Mouse (Mus musculus) lung, postnatal 0 days (tissue): ENCODE measurements around the gene Wwp2. TPM values are rescaled to one million over a fixed set of nuclear protein-coding genes. Genes with fewer than 3 reads are reported as not detected.

Experiments used
- ATAC-seq: fragments of 200-750 bp; cut with Nextera tagmentation; 2 replicates; pipeline ENCODE4 v1.8.0; 2017; ENCODE audit warnings: moderate library complexity
- DNase-seq: peaks from one replicate; pipeline ENCODE4 v3.0.0-alpha.2; 2016; ENCODE audit warnings: low spot score
- H3K27ac ChIP-seq: fragments of 300-500 bp; sonication (generic); 2 replicates; pipeline ENCODE4 v1.5.1; 2014; ENCODE audit warnings: antibody characterized with exemption, mild to moderate bottlenecking, low read length, mixed read lengths
- H3K27me3 ChIP-seq: fragments of 300-500 bp; sonication (generic); replicated peaks from 2 replicates; pipeline ENCODE4 v1.6.1; 2014; ENCODE audit warnings: low read length, mixed read lengths; ENCODE audit not compliant: insufficient read depth
- H3K36me3 ChIP-seq: fragments of 300-500 bp; sonication (generic); 2 replicates; pipeline ENCODE4 v1.6.1; 2014; ENCODE audit warnings: low read length, mixed read lengths; ENCODE audit not compliant: insufficient read depth
- H3K4me1 ChIP-seq: fragments of 300-500 bp; sonication (generic); 2 replicates; pipeline ENCODE4 v1.6.1; 2014; ENCODE audit warnings: antibody characterized with exemption, low read depth, low read length, mixed read lengths; ENCODE audit not compliant: insufficient read depth
- H3K4me2 ChIP-seq: fragments of 300-500 bp; sonication (generic); replicated peaks from 2 replicates; pipeline ENCODE4 v1.6.1; 2014; ENCODE audit warnings: low read depth, mild to moderate bottlenecking, low read length, moderate library complexity, mixed read lengths
- H3K4me3 ChIP-seq: fragments of 300-500 bp; sonication (generic); 2 replicates; pipeline ENCODE4 v1.5.1; 2014; ENCODE audit warnings: low read depth, low read length
- H3K9ac ChIP-seq: fragments of 300-500 bp; sonication (generic); replicated peaks from 2 replicates; pipeline ENCODE4 v1.6.1; 2014; ENCODE audit warnings: low read depth, mild to moderate bottlenecking
- H3K9me3 ChIP-seq: fragments of 300-500 bp; sonication (generic); 2 replicates; pipeline ENCODE4 v1.6.1; 2016; ENCODE audit warnings: low read length, mixed read lengths
- CTCF ChIP-seq: IDR thresholded peaks from 2 replicates; pipeline ENCODE4 v1.5.1; 2016; ENCODE audit warnings: antibody characterized with exemption, mild to moderate bottlenecking
- EP300 ChIP-seq: IDR thresholded peaks from 2 replicates; pipeline ENCODE4 v1.6.1; 2016; ENCODE audit warnings: antibody characterized with exemption, mild to moderate bottlenecking, control low read depth
- WGBS: fragments of 180-500 bp; shearing (Covaris S2); extraction: QIAGEN DNeasy Blood & Tissue Kit; methylation state at CpG from one replicate; pipeline ENCODE4 v1.1.7; 2014; 5-methylcytosine and 5-hydroxymethylcytosine counted together
- polyA plus RNA-seq: library from polyadenylated mRNA; unstranded; fragments of >200 nt; fragmentation: Nextera tagmentation; extraction: Ambion mirVana; gene quantifications from 2 replicates; pipeline ENCODE4 v1.2.1, GENCODE M21; 2015

Gene Wwp2
- polyA plus RNA-seq, 1 experiment from 2014 or later: 27.3 TPM

- H3K27me3 ChIP-seq: no peaks in the 10 kb centered on the region
- no peaks in the 10 kb centered on the region for H3K9me3 ChIP-seq
- TF ChIP-seq CTCF (no peak), EP300 (no peak)
- H3K36me3 ChIP-seq: peaks cover 11% of the 10 kb centered on the region
- no peak for DNase-seq
- H3K9ac ChIP-seq: no peak overlapping the region
- no peak for ATAC-seq
- H3K27ac ChIP-seq: no peak overlapping the region
- 42% methylated on average over 12 of the region's 12 CpGs for WGBS
- H3K4me3 ChIP-seq: no peak overlapping the region
- H3K4me1 ChIP-seq: no peaks in the 10 kb centered on the region
- H3K4me2 ChIP-seq: no peak overlapping the region
Measured at GRCm38 (mm10) chr8:107556511-107556936, 120.4 kb downstream of the Wwp2 start.

DNA sequence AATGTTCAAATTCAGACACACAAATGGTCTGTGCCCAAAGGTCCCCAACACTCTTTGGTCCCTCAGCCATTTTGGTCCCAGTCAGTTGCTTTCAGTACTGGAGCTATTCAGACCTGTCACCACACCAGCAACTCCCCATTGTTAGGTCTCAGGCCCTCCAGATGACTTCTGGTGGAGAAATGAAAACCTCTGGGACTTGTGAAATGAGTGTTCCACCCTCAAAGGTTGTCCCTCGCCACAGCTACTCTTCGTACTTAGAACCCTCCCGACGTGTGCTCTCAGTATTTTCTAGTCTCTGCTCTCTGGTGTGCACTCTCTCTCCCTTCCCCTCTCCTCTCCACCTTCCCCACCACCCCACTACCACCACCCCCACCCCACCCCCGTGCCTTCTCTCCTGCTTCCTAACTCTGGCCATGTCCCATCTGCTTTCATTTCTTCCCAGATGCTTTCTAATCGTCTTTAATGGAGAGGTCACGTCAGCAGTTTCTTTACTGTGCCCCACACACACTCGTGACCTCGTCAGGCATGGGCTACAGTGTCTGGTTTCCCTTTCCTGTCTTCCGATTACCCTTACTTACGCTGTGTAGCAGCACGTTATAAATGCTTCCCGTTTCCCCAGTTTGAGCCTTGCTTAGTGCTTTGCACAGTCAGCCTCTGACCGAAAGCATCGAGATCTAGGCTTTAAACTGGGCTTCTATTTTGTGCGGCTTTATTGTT lies 124.8 kb downstream of the Wwp2 start:
- H3K9me3 ChIP-seq: no peaks in the 10 kb centered on the region
- H3K36me3 ChIP-seq: peaks cover 3% of the 10 kb centered on the region; the same call in 1 of the 2 replicates
- H3K9ac ChIP-seq: no peak overlapping the region
- no peaks in the 10 kb centered on the region for H3K27me3 ChIP-seq
- peak overlapping the region; percentile 18 for H3K4me2 ChIP-seq
- 0 out of 2 replicates have a peak overlapping the region, but pooled peaks have one; percentile 14 for H3K4me3 ChIP-seq
- no peak overlapping the region for H3K27ac ChIP-seq
- ATAC-seq (peak; percentile 61; the same call in 1 of the 2 replicates), DNase-seq (peak; percentile 33)
- WGBS: 35% methylated on average over 16 of the region's 16 CpGs
- TF ChIP-seq CTCF: no peak
- TF ChIP-seq EP300: no peak
- H3K4me1 ChIP-seq: no peaks in the 10 kb centered on the region

- TF ChIP-seq EP300: no peak
- TF ChIP-seq CTCF: no peak
- no peak for ATAC-seq
- no peaks in the 10 kb centered on the region for H3K36me3 ChIP-seq
- H3K4me1 ChIP-seq: no peaks in the 10 kb centered on the region
- H3K4me2 ChIP-seq: no peak overlapping the region
- H3K27ac ChIP-seq: no peak overlapping the region
- WGBS: 60% methylated on average over 9 of the region's 9 CpGs
- H3K9me3 ChIP-seq: no peaks in the 10 kb centered on the region
- H3K27me3 ChIP-seq: no peaks in the 10 kb centered on the region
- H3K9ac ChIP-seq: no peak overlapping the region
- no peak overlapping the region for H3K4me3 ChIP-seq
- no peak for DNase-seq
Measured at GRCm38 (mm10) chr8:107562164-107562563, 126.0 kb downstream of the Wwp2 start.

GRCm38 (mm10) chr8:107571046-107571445 lies 134.9 kb downstream of the Wwp2 start:
- no peaks in the 10 kb centered on the region for H3K9me3 ChIP-seq
- no peak overlapping the region for H3K27ac ChIP-seq
- 63% methylated on average over 2 of the region's 2 CpGs for WGBS
- DNase-seq (no peak), ATAC-seq (no peak)
- H3K4me1 ChIP-seq: no peaks in the 10 kb centered on the region
- H3K9ac ChIP-seq: no peak overlapping the region
- no peak for TF ChIP-seq CTCF
- no peak for TF ChIP-seq EP300
- H3K4me2 ChIP-seq: no peak overlapping the region
- no peak overlapping the region for H3K4me3 ChIP-seq
- no peaks in the 10 kb centered on the region for H3K27me3 ChIP-seq
- H3K36me3 ChIP-seq: no peaks in the 10 kb centered on the region

DNA sequence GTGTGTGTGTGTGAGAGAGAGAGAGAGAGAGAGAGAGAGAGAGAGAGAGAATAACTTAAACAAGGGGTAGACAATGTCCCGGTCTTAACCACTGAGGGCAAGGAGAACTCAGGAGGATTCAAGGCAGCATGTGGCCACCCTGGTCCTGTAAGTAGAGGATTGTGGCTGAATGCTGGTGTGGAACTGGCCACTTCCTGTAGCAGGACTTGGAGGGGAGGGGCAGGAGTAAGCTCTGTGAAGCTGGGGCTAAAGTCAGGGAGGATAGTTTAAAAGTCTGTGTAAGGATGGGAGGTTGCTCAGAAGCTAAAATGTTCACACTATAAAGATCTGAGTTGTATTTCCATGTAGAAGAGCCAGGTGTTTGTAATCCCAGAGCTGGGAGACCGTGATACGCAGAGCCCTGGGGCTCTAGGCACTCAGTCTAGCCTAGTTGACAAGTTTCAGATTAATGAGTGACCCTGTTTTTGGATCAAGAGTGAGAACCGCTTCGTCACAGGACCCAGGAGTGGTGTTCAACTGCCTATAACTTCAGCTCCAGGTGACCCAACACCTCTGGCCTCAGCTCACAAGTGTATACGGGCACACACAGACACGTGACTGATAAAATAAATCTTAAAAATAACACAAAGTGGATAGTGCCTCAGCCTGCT lies 135.4 kb downstream of the Wwp2 start:
- WGBS: 53% methylated on average over 7 of the region's 7 CpGs
- ATAC-seq: peak; percentile 51

DNA sequence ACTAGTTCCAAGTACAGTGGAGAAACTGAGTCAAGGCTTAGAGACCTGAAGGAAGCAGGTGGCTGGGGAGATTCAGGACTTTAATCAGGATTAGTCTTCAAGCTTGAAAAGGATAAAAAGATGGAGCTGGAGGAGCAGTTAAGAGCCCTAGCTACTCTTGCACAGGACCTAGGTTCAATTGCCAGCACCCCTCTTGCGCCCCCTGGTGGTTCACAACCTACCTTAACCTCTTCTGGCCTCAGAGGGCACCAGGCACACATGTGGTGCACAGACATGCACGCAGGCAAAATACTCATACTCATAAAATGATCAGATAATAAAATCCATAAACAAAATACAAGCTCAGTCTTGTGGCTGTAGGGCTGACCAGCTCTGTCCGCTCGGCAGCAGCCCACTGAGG lies 136.3 kb downstream of the Wwp2 start:
- DNase-seq (peak; percentile 65), ATAC-seq (peak; percentile 62)
- TF ChIP-seq CTCF (peak; percentile 85), EP300 (no peak)
- Histone ChIP-seq H3K4me1 (no peaks in the 10 kb centered on the region), H3K4me2 (no peak overlapping the region), H3K27me3 (no peaks in the 10 kb centered on the region), H3K4me3 (no peak overlapping the region), H3K36me3 (no peaks in the 10 kb centered on the region), H3K9me3 (no peaks in the 10 kb centered on the region), H3K9ac (no peak overlapping the region), H3K27ac (no peak overlapping the region)
- 54% methylated on average over 4 of the region's 4 CpGs for WGBS

More for the DNA sequence above, 135.4 kb downstream of the Wwp2 start:
- H3K27ac ChIP-seq: no peak overlapping the region
- no peaks in the 10 kb centered on the region for H3K9me3 ChIP-seq
- no peaks in the 10 kb centered on the region for H3K27me3 ChIP-seq
- no peak overlapping the region for H3K4me3 ChIP-seq
- no peak overlapping the region for H3K4me2 ChIP-seq
- H3K4me1 ChIP-seq: no peaks in the 10 kb centered on the region
- TF ChIP-seq EP300: no peak
- no peak for TF ChIP-seq CTCF
- no peak for DNase-seq
- H3K9ac ChIP-seq: no peak overlapping the region
- H3K36me3 ChIP-seq: no peaks in the 10 kb centered on the region
